Mouse (Mus musculus): ENCODE results near the gene Mrpl42.

GRCm38 (mm10) chr10:95536222-95536541 lies 34.4 kb upstream of the Mrpl42 start:
- TF ChIP-seq CTCF (conservative IDR thresholded peaks at IDR 0.05; ENCODE audit: low read length): no peak
- TF ChIP-seq POU5F1 (IDR thresholded peaks at IDR 0.05; ENCODE audit: borderline replicate concordance, low read length): no peak
- no peak for TF ChIP-seq NANOG (IDR thresholded peaks at IDR 0.05; ENCODE audit: borderline replicate concordance, low read length)

Data from E14TG2a.4 (cell line).